Mouse (Mus musculus) small intestine, adult 2 months (tissue): ENCODE results near the gene Nfatc3.

Experiments
- CTCF ChIP-seq: fragments of 200-500 bp; IDR thresholded peaks from 2 replicates; pipeline ENCODE4 v1.5.1; 2012; ENCODE audit warnings: low read depth, mild to moderate bottlenecking, control low read depth, inconsistent platforms, low read length, moderate library complexity, mixed read lengths; ENCODE audit not compliant: insufficient replicate concordance, insufficient read length; ENCODE audit errors: extremely low read depth
- POLR2A ChIP-seq: fragments of 200-500 bp; IDR thresholded peaks from 2 replicates; pipeline ENCODE4 v1.6.1; 2012; ENCODE audit warnings: low read depth, mild to moderate bottlenecking, control low read depth, inconsistent platforms, low read length, moderate library complexity

DNA sequence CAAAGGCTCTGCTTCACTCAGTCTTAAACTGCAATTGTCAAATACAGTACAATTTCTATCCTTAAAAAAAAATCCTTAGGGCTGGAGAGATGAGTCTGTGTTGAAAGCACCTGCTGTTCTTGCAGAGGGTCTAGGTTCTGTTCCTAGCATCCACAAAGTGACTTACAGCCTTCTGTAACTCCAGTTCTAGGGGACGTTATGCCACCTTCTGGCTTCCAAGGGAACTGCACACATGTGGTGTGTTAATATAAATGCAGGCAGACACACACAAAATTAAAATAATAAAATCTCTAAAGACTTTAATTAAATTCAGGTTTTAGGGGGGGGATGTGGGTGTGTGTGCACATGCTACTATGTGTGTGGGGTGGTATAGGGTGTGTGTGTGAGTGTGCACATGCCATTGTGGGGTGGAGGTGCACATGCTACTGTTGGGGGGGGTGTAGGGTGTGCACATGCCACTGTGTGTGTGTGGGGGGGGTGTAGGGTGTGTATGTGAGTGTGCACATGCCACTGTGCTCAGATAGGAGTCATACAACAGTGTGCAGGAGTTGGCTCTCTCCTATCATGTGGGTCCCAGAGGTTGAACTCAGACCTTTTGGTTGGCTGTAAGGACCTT lies 18.9 kb downstream of the Nfatc3 start:
- TF ChIP-seq CTCF = no peak
- TF ChIP-seq POLR2A = no peak
